Mouse (Mus musculus): ENCODE data around the gene Abat. TPM values are rescaled to one million over a fixed set of nuclear protein-coding genes. Genes with fewer than 3 reads are reported as not detected.
"Not testable (repeated sequence)": the region's sequence is repeated elsewhere in the genome, so short reads cannot be mapped to it uniquely, and the experiment has no call there.

The Abat gene
- total RNA-seq, 4 experiments from 2014 or later = 0.94 to 1.8 (median 1.5) TPM

DNA sequence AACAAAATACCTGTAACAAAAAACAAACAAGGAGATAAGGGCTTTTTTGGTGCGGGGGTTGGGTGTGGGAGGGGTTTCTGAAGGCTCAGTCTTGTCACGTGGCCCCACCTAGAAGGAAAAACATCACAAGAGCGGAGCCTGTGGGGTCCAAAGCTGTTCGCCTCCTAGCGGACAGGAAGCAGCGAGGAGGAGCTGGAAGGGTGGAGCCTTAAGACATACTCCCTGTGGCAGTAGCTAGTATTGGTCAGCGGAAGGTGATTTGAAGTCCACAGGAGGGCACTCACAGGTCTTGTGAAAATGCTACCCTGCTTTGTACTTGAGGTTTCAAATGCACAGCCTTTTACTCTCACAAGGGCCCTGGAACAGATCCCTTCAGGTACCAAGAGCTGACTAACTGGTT is 19.7 kb downstream of the Abat start:
- no peak for DNase-seq (ENCODE audit: low spot score in 2 of 2)

DNA sequence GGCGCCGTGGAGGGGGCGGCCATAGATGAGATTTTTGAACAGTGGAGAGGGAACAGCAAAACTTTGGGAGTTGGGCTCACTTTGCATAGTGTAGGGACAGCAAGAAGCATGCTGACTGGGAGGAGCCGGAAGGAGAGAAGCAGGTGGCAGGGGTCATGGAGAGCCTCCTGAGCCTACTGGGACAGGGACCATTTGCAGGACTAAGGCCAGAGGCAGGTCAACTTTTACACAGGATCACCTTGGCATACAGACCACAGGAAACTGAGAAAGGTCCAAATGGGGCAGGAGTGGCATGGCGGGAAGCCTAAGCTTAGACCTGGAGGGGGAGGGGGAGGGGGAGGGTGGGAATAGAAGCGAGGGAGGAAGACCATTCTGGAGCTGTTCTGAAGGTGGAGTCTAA is 20.2 kb downstream of the Abat start:
- no peak for DNase-seq (ENCODE audit: low spot score in 2 of 2)

DNA sequence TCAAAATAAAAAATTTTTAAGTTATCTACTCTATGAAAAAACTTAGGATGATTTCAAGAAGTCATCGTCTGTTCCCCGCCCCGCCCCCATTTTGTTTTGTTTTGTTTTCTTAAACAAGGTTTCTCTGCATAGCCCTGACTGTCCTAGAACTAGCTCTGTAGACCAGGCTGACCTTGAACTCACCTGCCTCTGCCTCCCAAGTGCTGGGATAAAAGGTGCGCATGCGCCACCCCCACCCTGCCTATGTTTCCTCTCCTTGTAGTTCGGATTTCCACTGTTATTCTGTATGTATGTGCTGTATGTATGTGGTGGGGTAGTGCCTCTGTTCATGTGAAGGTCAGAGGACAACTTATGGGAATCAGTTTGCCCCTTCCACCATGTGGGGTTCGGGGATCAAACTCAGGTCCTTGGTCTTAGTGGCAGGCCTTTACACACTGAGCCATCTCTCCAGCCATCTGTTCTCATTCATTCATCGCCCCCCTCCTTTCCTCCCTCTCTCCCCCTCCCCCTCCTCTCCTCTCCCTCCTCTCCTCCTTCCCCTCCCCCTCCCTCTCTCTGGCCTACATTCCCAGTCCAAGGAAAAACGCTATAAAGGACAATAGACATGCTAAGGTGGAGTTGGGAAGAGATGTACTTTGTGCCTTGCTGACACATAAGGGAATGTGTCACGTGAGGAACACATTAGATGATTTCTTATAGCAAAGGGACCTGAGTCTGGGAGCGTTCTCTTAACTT is 21.4 kb downstream of the Abat start:
- DNase-seq (ENCODE audit: low spot score in 2 of 2) = no peak

DNA sequence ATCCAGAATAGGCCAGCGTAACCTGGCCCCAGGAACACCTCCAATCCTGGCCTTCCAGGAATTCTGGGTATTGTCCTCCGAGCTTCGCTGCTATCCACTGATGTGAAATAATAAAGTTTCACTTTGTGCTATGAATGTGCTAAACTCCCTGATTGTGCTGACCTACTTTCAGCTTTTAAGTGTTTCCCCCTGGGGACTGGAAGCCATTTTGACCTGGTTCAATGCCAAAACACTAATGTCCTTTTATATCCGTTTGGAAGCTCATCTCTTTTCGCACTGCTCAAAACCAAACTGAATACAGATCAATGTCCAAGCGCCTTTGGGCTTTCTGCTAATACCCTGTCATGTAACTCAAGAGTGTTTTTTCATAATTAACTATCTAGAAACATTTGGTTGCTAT is 22.2 kb downstream of the Abat start:
- DNase-seq (ENCODE audit: low spot score in 2 of 2) = no peak

DNA sequence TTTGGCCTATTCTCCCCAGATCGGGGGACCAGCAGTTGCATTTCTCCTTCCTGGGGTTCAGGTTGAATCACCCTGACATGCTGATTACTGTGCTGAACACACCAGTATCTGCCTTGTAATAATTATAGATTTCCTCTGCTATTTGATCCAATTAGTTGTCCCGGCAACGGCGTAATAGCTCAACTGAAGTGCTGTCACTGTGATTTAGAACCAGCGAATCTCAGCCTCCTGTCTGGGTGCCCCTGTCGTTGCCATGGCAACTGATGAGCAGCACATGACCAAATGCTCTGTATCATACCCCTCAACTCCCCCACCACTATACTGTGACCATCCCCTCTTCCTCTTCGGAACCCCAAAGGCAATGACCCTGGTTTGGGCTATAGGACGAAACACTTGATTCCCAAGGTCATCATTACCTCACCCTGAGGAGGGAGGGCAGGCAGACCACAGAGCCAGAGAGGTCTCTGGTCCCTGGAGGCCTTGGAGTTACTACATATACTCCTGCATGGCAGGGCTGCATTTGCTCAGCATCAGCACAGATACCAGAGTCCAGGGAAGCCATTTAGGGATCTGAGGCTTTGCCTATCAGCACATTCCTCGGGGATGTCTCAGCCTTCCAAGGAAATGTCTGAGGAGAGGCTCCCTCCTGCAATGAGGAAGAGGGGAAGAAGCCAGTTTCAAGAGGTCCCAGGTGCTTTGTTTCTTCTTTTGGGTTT is 26.1 kb downstream of the Abat start:
- DNase-seq (ENCODE audit: low spot score in 2 of 2) = no peak

DNA sequence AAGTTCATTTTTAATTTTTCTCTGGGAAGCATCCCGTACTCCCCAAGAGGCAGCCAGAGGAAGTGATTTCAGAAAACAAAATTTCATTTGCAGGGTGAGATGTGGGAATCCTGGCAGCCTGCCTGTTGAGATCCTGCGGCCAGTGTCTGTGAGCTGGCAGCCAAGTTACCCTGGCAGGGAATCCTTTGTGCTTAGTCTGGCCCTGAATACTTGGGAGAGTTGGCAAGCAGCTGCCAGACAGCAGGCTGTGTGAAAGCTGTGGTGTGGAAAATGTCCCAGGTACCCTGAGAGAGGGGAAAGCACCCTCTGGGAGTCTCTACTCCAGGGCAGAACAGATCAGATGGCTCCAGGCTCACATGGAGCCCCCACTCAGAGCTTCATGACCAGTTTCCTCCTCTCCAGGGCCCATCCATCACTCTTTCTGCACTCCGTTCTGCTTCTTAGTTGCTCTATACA is 27.7 kb downstream of the Abat start:
- DNase-seq (ENCODE audit: low spot score in 2 of 2) = peak; percentile 12 to 44

DNA sequence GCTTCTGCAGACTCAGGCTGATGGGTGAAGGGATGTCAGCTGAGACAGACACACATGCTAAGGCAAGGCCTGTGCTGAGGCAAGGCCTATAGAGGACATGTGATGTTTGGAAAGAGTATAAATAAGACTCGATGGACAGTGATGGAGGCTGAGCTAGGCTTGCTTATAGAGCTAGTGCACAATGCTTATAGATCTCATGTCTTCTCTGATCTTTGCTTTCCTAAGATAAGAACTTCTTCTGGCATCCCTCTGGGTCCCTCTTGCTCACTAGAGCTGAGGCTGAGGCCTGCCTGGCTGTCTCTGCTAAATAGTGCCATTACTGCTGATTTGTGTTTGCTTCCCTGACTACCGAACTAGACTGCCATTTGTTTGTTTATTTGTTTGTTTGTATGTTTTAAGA is 34.6 kb downstream of the Abat start:
- DNase-seq (ENCODE audit: low spot score in 2 of 2) = no peak

DNA sequence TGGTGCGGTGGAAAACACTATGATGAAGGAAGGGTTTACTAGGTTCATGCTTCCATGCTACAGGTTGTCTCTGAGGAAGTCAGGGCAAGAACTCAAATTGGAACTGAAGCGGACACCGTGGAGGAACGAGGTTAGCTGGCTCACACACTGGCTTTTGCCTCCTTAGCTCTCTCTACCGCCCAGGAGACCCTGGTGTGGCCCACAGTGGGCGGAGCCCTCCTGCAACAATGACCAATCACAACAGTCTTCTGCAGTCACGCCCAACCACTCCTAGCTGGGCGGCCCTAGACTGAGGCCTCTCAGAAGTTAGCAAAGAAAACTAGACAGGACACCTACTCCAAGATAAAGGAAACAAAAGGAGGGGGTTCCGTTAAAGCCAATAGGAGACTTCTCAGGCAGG is 36.3 kb downstream of the Abat start:
- DNase-seq (ENCODE audit: low spot score in 2 of 2) = no peak

DNA sequence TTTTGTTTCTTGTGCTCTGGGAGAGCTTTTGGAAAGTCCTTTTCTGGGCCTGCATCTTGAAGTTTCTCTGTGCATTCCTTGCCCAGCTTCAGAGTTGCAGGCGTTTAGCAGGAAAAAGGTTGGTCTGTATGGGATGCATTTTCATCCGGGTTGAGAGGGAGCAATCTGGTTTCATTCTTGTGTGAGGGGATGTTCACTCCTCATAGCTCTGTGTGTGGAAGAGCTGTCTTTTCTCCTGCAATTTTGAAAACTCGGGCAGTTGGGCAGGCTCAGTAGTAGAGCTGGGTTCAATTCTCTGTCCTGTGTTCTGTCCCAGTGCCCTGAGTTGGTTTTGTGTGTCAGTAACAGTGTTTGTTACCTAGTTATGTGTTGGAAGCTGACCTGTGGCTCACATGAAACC is 41.1 kb downstream of the Abat start:
- no peak for DNase-seq (ENCODE audit: low spot score in 2 of 2)

DNA sequence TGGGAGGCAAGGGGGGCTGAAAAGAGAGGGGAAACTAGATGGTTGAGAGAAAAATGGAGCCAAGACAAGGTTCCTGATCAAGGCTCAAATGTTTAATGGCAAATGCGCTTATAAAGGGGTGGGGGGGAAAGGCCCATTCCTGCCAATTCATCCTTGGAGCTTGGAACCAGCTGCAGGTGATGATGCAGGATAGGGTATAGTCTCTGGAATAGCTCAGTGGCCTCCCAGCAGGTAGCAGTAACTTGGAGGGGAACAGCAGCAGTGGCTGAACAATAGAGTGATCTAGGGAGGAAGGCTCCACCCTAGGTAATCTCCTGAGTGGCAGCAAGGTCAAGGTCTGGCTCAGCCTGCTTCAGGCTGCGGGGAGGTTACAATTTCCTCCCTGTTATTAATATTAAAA is 41.5 kb downstream of the Abat start:
- not testable (repeated sequence) for DNase-seq (ENCODE audit: low spot score in 2 of 2)

DNA sequence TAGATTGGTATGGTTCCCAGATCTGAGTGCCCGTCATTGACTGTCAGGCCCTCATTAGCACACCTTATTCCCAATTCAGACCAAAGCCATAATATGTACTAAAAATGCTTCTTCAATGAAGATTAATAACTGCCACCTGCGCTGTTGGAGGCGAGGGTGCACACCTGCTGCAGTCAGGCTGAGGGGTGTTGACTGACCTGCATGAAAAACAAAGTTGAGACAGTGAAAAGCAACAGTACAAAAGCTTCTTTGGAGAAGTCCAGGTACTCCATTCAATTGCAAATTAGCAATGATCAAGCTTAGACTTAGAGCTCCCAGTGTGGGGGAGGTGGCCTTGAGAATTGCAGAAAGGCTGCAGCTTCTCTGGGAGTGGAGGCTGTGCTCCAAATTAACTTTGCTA is 42.1 kb downstream of the Abat start:
- not testable (repeated sequence) for DNase-seq (ENCODE audit: low spot score in 2 of 2)

DNA sequence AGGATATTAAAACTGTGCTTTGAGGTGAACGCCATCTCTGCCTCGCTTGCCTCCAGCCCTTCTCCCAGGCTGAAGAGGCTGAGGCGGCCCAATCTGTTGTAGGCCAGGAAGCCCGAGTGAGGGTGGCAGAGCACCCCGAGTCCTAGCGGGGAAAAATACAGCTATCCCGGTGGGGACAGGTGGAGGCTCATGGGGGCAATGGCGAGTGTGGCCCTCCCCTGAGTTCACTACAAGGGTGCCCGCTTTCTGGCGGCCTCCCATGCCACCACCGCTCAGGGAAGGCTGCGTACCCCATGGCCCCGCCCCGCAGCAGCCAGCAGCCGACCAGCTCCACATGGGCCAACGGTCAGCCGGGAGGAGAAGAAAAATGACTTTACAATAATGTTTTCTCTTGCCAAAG is 46.9 kb downstream of the Abat start:
- DNase-seq (ENCODE audit: low spot score in 2 of 2) = no peak

DNA sequence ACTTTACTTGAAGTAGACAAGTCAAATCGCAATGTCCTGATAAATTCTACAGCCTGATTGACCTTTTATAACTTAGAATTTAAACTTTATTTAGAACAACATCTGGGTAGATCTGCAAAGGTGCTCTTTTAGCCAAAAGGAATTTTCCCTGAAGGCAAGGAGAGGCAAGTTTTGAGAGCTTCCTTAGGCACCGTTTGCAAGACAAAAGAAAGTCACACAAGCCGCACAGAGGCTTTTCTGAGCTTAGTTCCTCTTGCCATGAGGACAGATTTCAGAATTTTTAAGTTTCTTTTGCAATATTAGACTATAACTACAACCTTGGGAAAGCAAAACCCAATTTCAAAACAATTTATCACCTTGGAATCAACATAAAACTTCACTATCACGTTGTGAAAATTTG is 47.9 kb downstream of the Abat start:
- DNase-seq (ENCODE audit: low spot score in 2 of 2) = not testable (repeated sequence)

DNA sequence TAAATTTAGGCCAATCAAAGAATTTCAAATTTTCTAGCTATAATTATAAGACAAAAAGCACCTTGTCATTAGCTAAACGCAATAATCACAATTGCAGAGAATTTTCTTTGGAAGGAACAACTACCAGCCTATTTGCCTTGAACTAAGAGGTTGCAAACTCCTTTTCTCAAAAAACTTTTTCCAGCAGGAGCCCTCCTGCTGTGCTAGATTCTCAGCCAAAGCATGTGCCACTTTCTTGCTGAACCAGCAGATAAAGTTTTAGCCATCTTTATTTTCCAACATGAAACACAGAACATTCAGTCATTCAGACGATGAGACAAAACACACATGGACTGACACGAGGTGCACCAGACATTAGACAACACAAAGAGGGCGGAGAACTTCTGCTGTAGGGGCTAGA is 48.6 kb downstream of the Abat start:
- DNase-seq (ENCODE audit: low spot score in 2 of 2) = not testable (repeated sequence)

DNA sequence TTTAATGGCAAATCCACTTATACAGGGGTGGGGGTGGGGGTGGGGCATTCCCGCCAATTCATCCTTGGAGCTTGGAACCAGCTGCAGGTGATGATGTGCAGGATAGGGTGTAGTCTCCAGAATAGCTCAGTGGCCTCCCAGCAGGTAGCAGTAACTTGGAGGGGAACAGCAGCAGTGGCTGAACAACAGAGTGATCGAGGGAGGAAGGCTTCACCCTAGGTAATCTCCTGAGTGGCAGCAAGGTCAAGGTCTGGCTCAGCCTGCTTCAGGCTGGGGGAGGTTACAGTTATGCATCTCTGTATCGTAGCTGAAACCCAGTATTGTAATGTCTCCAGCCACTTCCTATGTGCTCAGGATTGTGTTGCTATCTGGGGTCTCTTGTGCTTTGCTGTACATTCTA is 49.6 kb downstream of the Abat start:
- not testable (repeated sequence) for DNase-seq (ENCODE audit: low spot score in 2 of 2)

DNA sequence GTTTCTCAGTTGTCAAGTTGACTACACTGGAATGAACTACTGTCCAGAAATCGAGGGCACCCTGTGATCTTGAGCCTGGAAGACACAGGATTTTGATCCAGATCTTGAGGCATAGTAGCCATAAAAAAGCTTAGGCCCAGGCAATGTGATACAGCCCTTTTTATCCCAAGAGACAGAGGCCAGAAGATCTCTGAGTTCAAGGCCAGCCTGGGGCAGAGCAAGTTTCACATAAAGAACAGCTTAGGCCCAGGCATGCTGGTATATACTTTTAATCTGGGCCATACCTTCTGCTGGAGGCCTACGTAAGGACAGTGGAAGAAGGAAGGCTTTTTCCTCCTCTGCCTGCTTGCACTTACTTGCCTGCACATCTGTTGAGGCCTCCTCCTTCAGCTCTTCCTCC is 51.6 kb downstream of the Abat start:
- no peak for DNase-seq (ENCODE audit: low spot score in 2 of 2)

DNA sequence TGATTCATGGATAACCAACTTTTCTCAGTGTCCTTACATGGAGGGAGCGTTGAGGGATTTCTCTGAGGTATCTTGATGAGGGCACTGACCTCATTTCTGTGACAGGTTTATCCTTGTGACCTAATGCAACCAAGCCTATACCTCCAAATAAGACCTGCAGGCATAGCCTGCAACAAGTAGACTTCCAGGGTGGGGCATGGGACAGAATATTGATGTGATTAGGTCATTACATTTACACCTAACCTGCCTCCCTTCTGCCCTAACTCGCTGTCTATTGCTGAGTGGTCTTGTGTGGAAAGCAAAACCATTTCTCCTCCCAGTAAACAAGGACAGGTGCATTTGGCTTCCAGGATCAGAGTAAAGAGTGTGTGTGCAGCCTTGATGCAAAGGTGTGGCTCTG is 52.3 kb downstream of the Abat start:
- no peak for DNase-seq (ENCODE audit: low spot score in 2 of 2)

DNA sequence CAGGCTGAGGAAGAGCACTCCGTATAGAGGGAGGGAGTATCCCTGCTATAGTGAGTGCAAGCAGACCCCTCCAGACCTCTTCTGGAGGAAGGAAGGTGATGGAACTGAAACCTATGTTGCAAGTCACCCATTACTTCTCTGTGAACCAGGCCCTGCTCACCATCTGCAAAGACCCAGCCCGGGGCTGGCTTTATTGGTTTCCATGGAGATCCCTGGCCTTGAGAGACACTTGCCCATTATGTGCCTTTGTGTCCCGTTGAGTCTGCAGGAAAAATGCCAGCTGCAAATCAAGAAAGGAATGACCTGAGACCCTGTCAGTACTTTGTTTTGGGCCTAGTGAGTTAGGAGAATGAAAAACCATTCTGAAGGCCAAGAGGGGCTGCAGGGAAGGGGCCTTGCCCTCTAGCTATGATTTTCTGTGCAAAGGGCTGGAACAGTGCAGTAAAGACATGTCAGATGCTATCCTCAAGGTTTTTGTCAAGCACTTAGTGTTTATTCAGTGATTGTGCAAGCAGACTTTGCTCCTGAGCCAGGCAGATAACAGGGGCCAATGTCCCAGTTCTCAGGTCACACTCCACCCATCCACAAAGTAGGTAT is 53.0 kb downstream of the Abat start:
- DNase-seq (ENCODE audit: low spot score in 2 of 2) = no peak

DNA sequence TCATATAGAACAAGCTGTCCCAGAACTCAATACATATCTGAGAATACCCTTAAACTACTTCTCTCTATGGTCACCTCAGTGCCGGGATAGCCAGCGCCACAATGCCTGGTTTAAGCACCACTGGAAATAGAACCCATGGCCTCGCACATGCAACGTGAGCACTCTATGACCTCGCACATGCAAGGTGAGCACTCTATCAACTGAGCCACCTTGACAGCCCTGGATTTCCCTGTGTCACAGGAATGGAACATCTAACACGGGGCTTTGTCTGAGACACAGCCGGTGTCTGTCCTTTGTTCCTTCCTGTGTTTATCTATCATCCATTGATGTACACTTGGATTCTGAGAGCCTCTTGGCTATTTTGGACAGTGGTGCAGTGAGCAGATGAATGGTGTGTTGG is 55.7 kb downstream of the Abat start:
- no peak for DNase-seq (ENCODE audit: low spot score in 2 of 2)

DNA sequence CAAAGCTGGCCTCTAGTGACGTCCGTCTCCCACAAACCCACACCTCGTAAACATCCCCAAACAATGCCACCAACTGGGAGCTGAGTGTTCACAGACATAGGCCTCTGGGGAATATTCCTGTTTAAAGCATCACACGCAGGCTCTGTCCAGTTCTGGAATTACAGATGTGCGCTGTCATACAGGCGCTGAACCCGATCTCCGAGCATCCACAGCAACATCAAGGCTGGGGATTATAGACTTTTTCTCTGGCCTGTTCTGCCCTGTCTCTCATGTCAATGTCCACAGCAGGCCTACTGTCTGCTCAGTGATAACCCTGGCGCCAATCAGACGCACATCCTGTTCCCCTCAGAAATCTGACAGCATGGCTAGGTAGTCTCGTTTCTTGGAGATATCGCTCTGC is 57.1 kb downstream of the Abat start:
- no peak for DNase-seq (ENCODE audit: low spot score in 2 of 2)

DNA sequence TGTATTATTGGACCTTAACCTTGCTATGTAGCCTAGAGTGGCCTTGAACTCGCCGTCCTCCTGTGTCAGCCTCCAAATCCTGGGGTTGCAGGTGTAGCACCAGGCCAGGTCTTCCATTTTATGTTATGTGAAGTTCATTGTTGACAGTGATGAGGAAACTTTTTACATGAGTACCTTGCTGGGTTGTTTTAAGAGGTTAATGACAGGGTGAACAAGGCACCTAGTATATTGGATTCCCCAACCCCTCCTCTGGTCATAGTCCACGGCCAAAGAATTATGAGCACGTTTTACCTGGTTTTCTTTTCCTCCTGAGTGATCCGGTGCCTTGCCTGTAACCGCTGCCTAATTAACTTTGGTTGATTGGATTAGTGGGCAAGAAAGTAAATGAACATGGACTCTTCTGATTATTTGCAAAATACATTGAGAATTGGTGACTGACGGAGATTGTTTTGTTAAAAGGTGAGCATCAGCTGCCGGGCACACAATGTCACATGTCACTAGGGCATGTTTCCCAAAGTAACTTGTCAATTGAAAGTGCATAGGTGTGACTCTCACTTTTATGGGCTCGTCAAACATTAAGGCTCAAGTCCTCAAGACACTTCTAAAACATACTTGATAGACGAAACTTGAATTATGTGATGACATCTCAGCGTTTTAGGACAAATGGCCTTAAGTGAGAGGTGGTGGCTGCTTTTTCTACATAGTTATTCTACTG is 57.8 kb downstream of the Abat start:
- no peak for DNase-seq (ENCODE audit: low spot score in 2 of 2)

DNA sequence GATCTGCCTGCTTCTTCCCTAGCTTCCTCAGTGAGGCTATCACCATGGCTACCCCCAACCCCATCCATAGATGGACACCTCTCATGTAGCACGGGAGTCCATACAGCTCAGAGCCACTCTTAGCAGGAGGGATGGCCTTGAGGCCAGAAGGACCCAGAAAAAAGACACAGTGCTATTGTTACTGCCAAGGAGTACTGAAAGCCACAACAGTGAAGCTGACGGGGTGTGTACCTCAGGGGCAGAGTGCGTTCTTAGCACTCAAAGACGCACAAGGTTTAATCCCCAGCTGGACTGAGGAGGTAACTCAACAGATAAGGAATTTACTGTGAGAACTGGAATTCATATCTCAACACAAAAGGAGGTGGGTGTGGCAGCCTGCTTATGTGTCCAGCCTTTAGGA is 59.8 kb downstream of the Abat start:
- DNase-seq (ENCODE audit: low spot score in 2 of 2) = no peak

Data from gastrocnemius, adult 8-10 months (tissue).